Mouse (Mus musculus): ENCODE measurements around the gene Hnf4a.

DNA sequence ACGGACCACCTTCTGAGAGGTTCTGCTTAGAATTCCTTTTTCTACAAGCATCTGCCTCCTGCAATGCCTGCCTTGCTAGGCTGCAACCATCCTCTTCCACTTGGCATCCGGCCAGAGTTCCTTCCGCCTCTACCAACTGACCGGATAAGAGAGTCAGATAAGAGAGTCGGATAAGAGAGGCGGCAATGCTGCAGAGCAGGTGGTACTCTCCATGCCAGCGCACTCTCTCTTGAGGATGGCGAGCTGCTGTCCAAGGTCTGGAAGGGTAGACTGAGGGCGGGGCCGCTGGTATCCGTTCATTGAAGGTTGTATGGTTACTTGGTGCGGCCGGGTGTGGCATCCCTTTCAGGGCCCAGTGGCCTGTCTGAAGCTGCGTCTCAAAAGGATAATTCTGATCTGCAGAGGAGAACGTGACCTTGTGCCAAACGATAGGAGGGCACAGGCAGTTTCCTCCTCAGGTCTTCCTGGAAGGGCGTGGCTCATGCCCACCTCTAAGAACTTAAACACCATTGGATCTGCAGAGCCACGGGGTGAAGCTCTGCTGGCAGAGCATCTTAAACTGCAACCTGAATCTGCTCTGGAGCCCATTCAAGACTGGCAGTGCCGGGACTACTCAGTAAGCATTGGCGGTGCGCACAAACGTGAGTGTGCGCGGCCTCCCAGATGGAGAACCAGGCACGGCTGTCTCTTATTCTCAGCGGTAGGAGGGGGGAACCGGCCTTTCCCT lies 47.9 kb upstream of the Hnf4a start:
- TF ChIP-seq POLR2A (IDR thresholded peaks at IDR 0.05; ENCODE audit: borderline replicate concordance, extremely low read depth, low read depth, low read length) (no peak), CTCF (IDR thresholded peaks at IDR 0.05; ENCODE audit: insufficient read depth, low read length) (no peak)

Measured in lung, adult 2 months (tissue).